Mouse (Mus musculus) cerebellum, postnatal 14 days (tissue): ENCODE results near the gene Plcl1.
A peak's percentile ranks its signal among the peaks of the same experiment; 100 is the strongest.

Source experiments
- DNase-seq, 2 experiments: peaks; one replicate each; pipeline ENCODE4 v3.0.0; 2021; ENCODE audit warnings: mixed read lengths in 2 of 2

Plcl1 gene

DNA sequence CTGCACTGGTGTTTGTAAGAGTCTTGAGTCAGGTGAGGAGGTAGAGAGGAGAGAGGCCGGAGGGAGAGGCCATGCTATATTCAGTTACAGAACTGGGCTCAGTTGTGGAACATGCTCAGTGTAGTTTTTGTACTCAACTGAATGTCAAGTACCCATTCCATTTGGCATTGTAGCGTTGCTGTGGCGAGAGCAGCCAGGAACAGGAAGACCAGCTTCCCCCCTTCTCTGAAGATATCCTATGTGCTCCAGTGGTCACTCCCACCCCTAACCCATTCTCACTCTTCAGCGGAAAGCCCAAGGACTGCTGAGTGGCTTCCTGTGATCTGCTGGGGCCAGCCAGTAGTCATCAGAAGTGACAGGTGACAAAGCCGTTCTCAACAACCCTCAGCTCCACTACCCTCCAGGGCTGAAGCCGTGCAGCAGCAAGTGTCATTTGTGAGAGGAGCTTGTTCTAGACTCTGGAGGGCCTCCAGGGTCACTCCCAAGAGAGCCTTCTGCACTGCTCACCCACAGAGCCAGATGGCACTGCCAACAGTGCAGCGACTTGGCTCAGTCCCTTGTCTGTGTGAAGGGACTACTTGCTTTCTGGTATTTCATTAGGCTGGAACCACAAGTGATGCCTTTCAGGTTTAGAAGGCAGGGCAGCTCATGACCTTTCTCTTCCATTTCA is 213.0 kb downstream of the Plcl1 start:
- DNase-seq: peak; percentile 26 to 29

DNA sequence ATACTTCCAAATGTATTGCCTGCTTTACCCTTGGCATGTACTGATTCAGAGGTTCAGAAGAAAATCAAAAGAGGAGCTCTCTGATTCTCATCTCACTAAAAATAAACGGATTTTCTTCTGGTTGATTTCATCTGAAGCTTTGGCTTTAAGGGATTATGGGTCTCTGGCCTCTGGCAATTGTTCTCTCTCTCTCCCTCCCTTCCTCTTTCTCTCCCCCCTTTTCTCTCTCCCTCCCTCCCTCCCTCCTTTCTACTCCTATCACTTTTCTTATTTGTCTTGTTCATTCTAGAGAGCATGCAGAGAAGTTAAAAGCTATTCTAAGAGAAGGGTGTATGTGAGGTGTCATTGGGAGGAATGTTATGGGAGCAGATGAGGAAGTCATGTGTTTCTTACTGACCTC is 225.8 kb downstream of the Plcl1 start:
- DNase-seq: no peak

DNA sequence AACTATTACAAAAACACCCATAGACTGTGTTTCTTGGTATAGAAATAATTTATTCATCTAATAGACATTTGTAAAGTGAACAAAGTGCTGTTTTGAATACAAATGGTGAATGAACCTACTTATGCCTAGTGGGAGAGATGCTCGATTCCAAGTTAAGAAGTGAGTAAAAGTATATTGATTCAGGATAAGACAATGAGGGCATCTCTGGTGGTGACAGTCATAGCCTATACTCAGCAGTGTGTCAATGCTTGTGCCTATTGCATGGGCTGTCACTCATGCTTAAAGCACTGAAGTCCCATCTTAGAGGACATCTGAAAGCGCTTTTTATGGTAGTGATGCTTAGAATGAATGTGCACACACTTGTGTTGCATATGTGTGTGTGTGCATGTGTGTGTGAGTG is 226.3 kb downstream of the Plcl1 start:
- no peak for DNase-seq

DNA sequence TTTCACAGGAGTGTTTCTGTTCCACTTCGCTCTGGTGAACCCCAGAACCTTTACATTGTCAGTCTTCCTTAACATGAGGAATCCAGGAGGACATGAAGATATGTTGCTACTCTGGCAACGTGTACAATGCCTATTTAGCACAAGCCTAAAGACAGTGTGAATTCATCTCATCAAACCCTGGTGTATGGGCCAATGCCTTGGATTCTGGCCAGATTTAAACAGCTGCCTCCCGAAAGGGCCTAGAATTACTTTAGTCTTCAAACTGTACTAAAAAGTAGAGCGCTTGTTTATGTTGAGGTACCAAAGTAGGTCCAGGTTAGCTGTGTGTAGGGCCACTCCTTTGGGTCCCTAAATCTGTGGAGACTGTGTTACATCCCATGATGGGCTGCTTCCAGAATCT is 227.6 kb downstream of the Plcl1 start:
- peak in 1 of 2 experiments; percentile 6 for DNase-seq

DNA sequence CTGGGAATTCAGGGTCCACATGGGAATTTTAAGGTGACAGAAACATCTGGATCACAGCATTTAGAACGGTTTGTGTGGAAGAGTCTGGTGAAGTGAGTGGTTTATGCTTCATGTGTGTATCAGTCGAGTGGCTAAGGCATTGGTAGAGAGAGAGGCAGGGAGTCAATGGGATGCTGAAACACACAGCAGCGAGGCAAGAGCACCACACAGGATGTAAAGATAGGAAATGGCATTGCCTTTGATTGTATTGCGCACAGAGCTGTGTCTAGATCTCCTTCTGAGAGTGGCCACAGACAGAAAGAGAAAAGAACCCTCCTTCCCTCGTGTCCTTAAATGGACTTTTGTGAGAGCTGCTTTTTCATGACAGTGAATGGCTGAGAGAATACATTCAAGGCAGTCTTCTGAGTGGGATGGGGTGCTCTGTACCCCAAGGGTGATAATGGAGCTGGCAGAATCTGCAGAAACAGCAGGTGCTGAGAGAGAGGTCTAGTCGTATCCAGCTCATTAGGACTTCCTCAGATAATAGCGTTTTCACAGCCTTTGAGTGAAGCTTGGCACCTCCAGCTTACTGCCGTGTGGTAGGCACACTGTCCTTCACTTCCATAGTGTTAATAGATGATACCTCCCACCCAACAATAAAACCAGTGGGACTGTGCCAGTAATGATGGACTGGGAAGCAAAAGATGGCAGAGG is 253.9 kb downstream of the Plcl1 start:
- no peak for DNase-seq

DNA sequence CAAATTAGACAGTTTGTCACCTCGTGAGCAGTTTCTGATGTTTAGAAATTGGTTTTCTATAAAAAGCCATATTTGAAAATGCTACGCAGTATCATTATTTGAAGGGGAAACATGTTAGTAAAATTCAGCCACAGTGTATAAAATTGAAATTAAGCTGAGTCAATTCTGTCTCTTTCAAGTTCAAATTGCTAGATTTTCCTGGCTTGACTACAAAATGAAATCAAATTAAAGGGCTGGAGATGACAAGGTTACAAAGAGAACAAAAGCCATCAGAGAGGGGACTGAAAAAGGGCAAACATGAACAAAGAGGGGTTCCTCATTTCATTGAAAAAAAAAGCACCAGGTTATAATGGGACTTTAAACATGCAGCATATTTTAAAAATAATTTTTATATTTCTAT is 255.7 kb downstream of the Plcl1 start:
- no peak for DNase-seq

DNA sequence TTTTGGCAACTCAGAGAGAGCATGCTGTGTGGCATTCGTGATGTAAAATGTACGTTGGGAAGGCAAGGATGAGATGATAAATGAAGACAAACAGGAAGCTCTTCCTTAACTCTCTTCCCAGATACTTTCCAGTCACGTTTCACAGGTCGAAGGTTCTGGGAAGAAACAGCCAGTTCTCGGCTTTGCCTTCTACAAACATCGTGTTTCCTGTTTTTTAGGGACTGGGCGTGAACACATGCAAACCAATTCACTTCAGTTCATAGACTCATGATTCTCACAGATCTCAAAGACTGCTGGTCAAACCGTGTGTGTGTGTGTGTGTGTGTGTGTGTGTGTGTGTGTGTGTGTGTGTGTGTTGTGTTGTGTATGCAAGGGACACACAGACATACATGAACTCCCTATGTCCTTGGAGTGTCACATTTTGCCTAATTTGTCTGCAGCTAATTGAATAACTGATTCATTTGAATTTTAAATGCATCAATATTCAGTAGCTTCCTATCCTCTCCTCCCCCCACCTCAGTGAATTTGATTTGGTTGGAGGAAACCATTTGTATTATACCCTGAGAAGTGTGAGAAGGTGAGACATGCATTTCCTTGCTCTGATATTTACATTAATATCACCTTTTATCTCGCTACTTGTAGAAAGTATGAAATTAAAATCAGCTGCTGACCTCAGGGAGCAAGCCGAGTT is 259.6 kb downstream of the Plcl1 start:
- peak in 1 of 2 experiments; percentile 18 for DNase-seq

DNA sequence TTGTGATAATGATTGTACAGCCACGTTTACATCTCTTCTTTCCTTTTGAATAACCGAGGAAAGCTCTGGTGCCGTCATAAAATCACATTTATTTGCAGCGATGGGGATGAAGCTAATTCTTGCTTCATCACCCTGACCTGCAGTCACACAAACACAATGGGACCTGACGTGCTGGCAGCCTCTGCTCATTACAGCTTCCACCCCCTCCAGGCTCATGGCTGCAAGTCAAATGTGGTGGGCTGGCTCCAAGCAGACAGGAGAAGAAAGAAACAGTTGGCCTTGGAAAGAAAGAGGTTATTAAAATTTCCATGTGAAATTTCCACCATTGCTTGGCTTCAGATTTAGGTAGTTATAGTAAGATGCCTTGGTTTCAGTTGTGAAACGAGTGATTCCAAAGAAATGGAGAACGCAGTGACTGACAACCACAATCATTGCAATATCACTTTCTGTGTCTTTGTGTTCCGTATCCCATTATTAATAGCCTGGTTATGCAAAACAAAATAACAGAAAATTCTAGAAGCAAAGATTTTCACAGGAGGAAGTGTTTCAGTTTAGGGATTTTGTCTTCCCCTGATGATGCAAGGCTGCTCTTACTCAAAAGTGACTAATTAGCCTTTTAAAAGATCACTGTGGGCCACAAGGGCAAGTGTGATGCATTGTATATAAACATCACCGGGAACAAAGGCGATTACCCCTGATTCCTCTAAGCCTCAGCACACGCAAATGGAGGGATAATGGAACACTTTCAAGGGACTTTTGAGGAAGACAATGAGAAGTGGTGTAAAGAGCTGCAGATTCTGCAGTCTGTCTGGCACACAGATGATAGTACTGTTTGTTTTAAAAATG is 260.3 kb downstream of the Plcl1 start:
- DNase-seq: peak; percentile 87

DNA sequence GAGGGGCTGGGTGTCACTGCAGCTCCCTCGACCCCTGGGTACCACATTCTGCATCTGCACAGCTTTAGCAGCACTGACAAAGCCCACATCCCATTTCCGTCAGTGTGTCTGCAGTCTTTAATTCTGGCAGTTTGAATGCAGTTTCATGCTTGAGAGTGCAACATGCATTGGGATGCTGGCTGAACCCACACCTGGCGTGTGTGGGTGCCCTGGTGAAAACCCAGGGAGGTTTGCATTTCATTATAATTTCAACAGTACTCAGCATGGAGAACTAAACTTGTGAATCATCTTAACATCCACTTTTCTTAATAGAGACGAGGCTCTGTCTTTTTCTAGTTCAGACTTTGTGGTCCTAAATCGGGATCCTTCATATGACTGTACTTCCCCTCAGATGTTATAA is 261.1 kb downstream of the Plcl1 start:
- DNase-seq: peak in 1 of 2 experiments; percentile 24

DNA sequence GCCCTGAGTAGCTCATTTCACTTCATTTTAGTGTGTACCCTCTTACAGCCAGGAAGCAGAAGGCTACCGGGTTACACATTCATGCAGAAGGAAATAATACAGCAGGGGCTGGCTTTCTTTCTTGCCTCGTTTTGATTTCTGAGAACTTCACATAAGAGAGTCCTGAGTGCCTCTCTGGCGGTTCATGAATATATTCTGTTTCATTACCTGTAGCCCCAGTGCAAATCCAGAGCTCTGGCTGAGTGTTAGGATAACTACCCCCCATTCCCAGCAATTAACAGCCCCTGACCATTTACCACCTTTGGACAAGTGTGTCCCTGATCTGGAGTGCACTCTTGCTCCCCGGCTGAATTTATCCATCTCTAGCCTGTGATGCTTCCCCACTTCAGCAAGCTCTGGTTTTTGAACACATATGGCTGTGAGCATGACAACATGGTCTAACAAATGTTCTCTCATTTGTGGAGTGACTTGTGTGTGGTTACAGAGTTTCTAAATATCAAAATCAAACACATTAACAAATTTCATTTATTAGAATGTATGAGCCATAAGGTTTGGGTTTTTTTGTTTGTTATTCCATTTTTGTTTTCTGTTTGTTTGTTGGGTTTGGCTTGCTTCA is 263.0 kb downstream of the Plcl1 start:
- DNase-seq: no peak

DNA sequence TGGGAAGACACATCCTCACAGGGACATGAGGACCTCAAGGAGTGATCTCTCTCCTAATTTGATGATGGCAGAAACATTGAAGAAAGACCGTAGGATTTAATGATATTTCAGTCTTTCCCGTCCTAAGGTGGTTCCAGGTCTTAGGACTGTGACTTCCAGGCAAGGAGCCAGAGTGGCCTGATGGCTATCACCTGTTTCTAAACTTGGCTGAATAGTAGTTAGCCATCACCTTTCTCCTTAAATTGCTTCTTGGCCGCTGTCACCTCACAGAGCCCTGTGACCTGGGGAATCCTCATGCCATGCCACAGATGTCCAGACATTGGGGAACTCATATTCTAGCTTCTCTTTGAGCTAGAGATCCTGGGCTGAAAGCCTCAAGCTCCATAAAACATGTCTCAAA is 277.0 kb downstream of the Plcl1 start:
- no peak for DNase-seq

DNA sequence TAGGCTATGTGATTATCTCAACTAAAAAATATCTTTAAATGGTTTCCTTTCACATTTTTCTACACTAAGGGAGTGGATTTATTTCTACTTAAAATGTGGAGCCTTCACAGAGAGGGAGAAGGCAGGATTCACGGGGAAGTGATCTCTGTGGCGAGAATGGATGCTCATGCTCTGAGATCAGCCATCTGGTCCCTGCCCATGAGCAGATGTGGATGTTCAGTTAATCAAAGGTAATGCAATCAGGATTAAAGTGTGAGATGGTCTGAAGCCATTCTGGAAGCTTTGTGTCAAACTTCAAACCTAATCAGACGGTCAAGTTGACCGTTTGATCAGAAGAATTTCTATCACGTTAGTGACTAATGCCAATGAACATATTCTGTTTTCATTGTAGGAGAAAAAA is 280.5 kb downstream of the Plcl1 start:
- no peak for DNase-seq

DNA sequence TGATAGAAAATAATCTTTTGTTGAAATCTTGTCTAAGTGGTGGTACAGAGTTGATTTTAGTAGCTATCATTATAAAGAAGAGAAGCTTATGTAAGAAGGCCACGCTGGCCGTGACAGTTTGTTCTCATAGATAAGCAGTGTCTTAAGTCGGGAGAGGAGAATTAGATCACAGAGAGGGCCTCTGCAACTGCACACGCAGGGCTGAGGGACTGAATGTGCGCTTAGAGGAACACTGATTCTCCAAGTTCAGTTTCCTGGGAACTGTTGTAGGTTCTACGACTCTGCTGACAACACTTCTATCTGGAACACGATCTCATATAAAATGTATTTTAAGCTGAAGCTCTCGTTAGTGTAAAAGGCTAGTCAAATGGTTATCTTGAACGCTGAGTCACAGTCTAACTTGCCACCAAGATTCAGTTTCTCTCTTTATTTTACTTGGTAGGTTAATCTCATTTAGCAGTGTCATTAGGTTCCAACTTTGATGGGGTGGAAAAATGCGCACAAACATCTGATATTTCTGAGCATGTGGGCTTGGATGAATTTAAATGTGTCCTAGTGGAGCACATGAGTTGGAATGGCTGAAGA is 288.0 kb downstream of the Plcl1 start:
- DNase-seq: no peak

DNA sequence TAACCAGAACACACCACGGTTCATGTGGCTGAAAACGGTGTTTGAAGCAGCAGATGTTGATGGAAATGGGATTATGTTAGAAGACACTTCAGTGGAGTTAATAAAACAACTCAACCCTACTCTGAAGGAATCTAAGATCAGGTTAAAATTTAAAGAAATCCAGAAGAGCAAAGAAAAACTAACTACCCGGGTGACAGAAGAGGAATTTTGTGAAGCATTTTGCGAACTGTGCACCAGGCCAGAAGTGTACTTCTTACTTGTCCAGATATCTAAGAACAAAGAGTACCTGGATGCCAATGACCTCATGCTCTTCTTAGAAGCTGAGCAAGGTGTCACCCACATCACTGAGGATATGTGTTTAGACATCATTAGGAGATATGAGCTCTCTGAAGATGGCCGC is 290.5 kb downstream of the Plcl1 start:
- no peak for DNase-seq

DNA sequence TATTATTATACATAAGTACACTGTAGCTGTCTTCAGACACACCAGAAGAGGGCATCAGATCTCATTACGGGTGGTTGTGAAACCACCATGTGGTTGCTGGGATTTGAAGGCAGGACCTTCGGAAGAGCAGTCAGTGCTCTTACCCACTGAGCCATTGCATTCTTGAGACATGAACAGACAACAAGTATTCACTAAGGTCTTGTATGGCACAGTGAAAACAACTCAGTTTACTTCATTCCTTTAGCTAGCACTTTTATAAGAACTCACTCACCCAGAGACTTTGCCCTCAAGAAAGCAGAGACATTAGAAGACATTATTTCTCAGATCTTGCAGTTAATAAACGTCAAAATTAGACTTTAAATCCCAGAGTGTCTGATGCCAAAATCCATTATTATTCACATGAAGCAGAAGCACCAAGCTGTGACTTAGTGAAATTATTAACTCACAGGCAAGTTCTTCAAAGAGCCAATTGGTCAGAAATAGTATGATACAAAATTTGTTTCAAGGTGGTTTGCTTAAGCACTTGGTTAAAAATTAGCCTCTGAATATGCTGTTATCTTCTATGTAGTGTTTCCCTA is 293.8 kb downstream of the Plcl1 start:
- DNase-seq: no peak

DNA sequence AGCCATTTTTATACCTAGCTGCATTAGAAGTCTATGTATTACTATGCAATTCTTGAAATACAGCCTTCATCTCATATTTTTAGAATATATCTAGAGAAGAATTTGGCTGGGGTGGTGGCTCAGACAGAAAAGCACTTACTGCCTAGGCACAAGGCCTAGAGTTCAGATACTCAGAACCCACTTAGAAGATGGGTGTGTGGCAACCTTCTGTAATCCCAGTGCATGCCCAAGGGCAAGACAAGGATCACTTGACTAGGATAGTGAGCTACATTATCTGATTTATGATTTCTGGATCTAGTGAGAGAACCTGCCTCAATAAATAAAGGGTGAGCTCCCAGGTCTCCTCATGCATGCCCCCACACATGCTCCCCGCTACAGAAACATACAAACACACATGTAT is 294.3 kb downstream of the Plcl1 start:
- DNase-seq: no peak

DNA sequence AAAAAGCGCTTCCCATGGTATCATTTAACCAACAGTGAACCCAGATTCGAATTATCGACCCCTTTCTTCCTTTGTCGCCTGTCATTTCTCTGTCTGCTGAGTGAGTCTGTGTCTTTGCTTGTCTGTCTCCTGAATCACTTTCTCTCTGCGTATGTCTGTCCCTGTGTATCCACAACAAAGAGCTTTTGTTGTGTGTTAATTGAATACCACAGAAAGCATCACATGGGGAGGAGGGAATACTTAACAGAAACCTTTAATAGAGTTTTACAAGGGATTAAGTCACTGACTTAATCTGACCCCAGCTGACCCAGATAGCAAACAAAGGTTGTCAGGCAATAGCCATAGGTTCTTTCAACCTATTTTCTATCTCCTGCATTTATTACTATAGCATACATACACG is 295.0 kb downstream of the Plcl1 start:
- no peak for DNase-seq

DNA sequence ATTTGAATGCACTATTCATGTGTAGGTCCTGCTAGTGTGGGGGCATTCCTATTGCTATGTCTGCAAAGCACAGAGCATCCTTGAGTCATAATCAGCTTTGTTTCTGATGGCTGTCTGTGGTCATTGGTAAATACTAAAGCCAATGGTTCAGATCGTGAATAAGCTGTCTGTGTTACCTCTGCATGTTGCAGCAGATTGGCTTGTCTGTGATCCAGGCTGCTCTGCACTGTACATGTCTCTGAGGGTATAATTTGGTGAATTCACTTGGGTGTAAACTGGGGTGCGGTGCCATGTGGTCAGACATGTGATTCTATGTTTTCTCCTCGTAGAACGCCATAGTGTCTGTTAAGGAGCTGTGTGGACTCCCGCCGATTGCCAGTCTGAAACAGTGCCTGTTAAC is 295.9 kb downstream of the Plcl1 start:
- DNase-seq: peak; percentile 43 to 53

DNA sequence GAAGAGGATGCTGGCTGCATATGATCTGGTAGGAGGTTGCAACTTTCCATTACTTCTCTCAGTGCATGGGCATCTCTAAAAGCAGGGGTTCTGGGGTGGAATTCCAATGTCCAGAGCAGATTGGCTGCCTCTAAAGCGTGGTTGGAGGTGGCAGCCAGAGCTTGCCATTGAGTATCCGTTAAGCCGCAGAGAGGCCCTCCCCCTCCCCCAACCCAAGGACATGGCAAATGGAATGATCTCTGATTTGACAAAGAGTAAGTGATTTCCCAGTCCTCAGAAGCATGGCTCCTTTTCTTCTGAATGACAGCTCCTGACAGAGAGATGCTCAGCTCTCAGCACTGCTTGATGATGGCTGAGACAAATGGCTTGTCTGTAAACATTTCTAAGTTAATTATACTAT is 296.4 kb downstream of the Plcl1 start:
- DNase-seq: peak; percentile 10 to 15

DNA sequence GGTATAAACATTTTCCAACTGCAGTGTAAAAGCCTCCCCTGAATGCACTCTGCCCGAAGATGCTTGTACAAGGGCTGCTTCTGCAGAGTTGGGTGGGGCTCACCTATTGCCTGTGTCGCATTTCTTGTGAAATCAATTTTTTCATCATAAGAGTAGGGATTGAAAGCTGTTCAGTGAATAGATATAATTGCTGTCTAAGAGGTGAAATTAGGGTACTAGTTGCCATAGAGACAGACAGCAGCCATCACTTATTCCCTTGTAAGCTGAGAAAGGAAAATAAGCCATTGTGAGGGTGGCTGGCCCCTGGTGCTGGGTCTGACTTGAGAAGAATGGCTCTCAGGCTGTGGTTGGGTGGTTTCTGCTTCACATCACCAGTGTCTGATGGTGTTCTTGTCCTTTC is 299.0 kb downstream of the Plcl1 start:
- DNase-seq: no peak

DNA sequence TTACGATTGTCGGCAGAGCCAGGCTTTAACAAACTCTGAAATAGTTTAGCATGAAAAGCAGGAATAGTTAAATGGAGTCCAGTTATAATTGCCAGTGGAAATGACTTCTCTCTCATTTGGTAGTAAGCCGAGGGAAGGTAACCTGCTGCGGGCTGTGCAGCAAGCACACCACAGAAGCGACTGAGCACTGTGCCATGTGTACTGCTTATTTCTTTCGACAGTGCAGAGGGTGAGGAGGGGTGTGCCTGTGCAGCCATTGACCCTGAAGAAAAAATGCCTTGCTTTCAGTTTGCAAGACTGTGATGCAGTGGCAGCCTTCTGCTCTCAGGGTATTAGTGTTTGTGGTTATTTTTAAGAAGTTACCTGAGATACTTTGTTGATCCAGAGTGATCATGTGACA is 299.5 kb downstream of the Plcl1 start:
- no peak for DNase-seq

DNA sequence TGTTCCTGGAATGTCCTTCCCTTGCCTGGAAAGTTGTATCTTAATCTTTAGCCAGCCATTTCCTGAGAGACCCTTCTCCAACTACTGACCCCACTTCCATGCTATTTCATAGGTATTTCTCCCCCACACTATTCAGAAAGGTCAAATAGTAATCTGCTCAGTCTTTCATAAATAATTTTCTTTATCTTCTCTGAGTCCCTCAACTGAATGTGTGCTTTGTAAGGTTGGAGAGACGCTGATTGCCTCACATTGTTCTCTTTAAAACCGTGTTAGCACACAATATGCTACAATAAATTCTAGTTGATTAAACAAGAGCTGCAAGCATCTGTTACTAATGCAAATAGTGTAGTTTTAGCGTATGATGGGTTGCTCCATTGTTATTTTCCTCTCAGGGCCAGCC is 300.0 kb downstream of the Plcl1 start:
- no peak for DNase-seq
